Mouse (Mus musculus): ENCODE measurements around the gene Ambn.
"Not testable (repeated sequence)": the region's sequence is repeated elsewhere in the genome, so short reads cannot be mapped to it uniquely, and the experiment has no call there.

Ambn gene

DNA sequence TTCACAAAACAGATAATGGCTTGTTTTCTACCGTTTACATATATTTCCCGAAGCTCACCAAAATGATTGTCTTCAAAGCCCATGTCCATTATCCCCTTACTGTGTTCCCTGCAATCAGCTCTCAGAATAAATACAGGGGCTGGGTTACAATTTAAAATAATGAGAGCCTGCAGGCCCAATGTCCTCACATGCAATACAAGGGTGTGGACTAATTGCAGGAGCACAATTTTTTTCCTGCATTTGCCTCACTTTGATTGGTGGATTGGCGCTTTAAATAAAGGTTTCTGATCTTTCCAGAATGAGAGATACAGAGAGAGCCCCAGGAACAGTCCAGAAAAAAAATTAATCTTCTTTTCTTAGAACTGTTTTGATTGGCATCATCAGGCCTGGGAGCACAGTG is at the start of gene Ambn:
TSS of gene Ambn (plus strand) at position 301 of the 400 bp plus-strand sequence.
- DNase-seq: no peak

DNA sequence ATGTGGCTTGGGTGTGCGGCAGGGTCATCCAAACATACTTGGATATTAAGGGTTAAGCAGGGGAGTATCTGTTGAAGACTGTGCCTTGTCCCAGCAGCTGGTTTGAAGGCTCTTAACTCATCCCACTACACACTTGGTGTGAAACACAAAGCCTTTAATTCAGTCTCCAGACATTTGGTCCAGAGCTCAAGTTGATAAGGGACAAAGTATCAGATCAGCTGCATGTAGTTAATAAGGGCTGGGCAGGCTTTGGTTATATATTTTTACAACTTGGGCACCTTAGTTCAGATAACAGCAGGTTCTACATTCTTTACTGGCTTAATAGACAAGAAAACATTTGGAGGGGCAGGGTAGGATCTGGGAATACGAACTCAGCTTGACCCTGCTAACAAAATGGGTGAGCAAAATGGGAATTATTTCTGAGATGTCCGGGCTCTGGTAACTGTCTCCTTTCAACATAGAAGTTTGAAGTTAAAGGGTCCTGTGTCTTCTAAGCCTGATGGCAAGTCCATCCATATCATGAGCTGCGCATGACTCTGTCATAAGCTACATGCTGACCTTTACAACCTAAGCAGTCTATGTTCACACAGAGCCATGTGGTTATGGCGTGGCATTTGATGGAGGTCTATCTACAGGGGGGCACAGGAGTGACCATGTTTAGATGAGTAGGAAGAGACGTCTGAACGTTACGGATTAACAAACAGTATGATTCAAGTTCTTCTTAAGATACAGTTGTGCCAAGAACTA is 35.3 kb upstream of the Ambn start:
- no peak for DNase-seq

DNA sequence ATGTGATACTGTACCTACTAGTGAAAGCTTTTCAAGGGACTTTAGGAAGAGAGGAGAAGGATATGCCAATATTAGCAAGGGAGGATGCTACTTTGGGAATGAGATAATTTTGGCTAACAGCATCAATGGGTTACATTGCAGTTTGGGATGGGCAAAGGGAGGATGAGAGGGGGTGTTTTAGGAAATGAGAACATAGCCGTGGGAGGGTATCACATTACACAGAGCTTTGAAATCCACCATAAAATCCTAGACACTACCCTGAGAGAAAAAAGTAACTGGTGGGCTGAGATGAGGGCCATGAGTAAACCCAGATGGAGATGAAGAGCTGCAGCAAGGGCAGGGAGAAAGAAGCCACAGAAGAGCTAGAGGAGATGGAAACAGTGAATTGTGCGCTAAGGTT is 30.9 kb upstream of the Ambn start:
- DNase-seq: not testable (repeated sequence)

DNA sequence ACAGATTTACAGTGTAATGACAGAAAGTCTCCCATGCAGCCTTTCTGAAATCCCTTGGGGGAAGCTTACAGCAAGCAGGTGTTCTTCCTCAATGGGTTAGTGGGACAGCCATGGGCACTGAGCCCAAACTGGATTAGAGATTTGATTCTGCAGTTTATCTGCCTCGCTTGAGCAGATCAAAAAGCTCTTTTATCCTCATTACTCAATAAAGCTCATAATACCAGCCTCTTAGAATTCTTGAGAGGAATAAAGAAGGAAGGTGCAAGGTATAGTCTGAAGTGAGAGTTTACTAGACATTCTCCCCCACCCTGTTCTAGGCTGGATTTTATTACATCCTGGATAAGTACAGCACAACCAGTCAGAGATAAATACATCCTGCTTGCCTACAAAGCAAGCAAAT is 29.0 kb upstream of the Ambn start:
- no peak for DNase-seq

DNA sequence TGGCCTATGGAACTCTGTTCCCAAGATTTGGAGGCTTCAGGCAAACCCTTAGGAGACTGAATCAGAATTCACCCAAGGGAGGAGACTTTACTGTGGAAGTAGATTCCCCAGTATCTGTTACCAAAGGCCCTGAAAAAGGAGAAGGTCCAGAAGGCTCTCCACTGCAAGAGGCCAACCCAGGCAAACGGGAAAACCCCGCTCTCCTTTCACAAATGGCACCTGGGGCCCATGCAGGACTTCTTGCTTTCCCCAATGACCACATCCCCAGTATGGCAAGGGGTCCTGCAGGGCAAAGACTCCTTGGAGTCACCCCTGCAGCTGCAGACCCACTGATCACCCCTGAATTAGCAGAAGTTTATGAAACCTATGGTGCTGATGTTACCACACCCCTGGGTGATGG is 11.7 kb downstream of the Ambn start:
- no peak for DNase-seq

DNA sequence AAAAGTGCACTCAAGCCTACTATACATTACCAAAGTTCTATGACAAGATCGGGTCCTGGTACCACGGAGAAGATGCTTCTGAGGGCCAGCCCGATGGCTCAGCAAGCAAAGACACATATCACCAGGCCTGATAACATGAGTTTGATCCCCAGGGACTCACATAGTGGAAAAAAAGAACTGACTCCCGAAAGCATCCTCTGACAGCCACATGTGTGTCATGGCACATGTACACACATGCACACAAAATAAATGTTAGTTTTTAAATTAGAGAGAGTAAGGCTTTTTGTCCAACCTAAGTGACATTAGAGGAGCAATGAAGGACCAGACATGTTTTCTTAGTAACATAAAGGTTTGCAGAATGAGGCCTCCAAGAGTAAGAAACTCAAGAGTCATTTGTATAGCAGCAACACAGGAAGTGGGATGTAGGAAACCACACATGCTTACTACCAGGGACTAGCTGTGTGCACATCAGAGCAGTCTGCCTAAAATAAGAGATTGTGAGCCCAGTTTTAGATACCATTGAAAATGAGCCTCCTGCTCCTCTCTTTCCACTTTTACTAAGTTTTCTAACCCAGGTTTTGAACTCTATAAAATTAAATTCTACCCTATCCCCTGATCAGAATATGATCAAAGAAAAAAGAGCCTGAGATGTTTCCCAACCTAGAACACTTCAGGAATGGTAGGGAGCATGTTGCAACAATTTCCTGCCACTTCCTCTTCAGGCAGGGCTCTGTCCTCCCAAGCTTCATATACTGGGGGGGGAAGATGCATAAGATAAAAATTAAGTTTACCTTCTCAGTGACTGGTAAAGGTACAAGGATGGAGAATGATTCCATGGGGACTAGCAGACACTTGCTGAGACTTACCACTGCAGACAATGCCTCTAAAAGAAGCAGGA is 13.3 kb downstream of the Ambn start:
- DNase-seq: no peak

DNA sequence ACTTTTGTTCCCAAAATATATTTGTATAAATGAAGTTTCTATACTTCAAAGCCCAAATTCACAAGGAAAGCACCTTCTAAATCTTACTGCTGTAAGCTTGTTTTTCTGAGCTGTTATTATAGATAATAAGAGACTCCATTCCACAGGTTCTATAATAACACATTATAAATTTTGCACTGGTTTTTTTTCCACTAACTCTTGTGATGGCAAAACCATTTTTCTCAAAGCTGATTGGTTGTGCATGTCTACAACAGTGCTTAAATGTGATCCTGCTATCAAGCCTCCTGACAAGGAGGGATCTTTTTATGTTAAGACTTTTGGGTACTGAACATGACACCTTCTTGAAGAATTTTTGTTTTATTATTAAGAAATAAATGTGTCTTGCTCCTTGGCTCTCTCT is 31.9 kb downstream of the Ambn start, which contains the start of gene Enam:
TSS of gene Enam (plus strand) at position 301 of the 400 bp plus-strand sequence.
- no peak for DNase-seq

DNA sequence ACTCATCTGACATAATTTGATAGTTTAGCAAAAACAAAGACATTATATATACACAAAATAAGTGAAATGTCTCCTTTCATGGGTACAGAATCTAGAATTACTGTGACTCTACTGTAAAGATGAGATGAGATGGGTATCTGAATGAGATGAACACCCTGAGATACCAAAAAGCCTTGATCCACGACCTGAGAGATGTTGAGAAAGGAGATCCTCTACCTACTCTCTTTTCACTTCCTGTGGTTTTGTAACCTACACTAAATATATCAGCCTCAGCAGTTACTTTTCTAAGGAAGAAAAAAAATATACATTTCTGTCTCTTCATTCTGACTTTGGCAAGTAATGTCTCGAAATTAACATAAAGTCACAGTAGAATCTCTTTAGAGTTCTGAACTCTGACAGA is 33.2 kb downstream of the Ambn start:
- DNase-seq: no peak

DNA sequence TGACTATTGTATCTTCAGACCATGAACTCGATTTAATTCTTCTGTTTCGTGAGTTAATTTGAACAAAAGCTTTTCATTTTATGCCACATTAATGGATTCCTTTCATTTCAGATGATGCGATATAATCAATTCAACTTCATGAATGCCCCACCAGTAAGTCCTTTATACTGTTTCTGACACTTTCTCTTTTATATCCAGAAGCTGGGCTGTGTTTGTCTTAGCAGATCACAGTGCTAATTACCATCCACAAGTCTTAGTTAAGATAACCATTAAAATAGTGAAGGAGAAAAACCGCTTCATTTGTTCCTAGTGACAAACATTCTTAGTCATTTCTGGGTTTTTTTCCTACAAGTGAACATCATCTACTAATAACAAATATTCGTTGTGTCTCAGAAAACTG is 35.3 kb downstream of the Ambn start:
- no peak for DNase-seq

DNA sequence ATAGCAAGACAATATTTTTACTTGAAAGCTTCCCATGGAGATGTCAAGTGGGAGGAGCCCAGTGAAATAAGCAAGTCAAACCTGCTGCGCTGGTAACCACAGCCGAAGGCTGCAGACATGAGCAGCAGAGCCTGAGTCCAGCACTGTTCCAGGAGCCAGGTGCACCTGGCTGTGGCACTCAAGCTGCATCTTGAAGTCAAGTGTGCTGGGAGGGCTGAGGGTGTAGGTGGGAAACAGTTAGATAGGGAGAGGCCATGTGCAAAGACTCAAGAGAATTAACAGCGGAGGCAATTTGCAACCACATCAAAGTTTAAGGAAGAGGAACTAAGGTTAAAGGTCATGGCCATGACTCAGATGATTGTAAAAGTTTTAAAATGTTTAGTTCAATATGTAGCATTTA is 44.0 kb downstream of the Ambn start:
- DNase-seq: no peak

DNA sequence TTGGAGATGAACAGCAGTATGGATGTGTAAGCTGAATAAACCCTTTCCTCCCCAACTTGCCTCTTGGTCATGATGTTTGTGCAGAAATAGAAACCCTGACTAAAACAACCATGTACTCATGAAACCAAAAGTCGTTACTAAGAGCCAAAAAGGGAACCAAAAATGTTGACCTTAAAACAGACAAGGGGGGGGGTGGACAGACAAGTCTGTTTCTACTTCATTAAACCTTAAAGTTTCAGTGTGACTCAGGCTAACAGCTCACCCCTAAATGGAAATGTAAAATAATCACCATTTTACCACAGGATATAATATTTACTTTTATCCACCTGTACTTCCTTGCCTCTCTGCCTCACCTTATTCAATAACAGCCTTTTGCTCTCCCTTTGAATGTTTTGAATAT is 52.8 kb downstream of the Ambn start:
- DNase-seq: no peak

DNA sequence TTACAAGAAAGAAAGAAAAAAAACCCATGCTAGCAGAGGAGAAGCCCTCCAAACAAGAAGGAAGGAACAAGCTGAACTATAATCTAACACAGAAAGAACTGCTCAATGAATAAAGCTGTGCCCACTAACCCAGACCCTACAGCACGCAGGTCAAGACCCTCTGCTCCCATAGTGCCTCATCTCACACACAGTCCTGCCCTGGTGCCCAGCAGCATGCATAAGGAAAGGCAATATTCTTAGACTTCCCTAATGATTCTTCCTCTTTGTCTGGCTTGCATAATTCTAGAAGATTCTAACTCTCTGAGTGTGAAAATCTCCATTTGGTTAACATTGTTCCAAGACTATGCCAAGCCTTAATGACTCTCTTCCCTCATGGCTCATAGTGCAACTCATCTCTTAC is 53.2 kb downstream of the Ambn start:
- no peak for DNase-seq
